Comparison of ENCODE assay signal across 20 mouse cellular contexts in the genomic region with DNA sequence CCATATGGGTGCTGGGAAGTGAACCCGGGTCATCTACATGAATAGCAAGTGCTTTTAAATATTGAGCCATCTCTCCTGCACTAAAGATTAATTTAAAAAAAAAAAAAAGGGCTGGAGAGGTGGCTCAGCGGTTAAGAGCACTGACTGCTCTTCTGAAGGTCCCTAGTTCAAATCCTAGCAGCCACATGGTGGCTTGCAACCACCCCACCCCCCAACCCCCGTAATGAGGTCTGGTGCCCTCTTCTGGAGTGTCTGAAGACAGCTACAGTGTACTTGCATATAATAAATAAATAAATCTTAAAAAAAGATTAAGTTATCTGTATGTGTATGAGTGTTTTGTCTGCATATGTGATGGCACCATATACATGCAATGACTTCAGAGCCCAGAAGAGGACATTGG. TPM values are rescaled to one million over a fixed set of nuclear protein-coding genes. Genes with fewer than 3 reads are reported as not detected.
A peak's percentile ranks its signal among the peaks of the same experiment; 100 is the strongest.
DNase-seq lines count a peak whose midpoint lies in the region; ATAC-seq and TF ChIP-seq lines count a peak whose summit lies in the region.
"Had no signal": no experiment of that assay in that cellular context is flagged by ENCODE, and none has a peak within 500 bp of the region (broad histone marks: within the 10 kb centered on the region; RNA-seq: fewer than 3 reads in every experiment).

No protein-coding gene starts in this region.

- H3K9me3 ChIP-seq in heart, embryonic 12.5 days (replicated peaks): no peaks in the 10 kb centered on the region
- no peaks in the 10 kb centered on the region for H3K9me3 ChIP-seq in liver, embryonic 14.5 days (ENCODE audit: control insufficient read depth, low read length)
- no peaks in the 10 kb centered on the region for H3K9me3 ChIP-seq in liver, embryonic 11.5 days (ENCODE audit: control insufficient read depth, low read length)
- H3K9me3 ChIP-seq: embryonic facial prominence, embryonic 12.5 days; G1E; heart, embryonic 10.5 days; liver, embryonic 13.5 days; megakaryocyte, embryonic 14.5 days; midbrain, embryonic 15.5 days; neural tube, embryonic 15.5 days had no signal

- H3K4me1 ChIP-seq in heart, adult 2 months (ENCODE audit: control insufficient read depth, insufficient read depth, low read length): peaks cover 3% of the 10 kb centered on the region
- H3K4me1 ChIP-seq in heart, embryonic 12.5 days (replicated peaks): peaks cover 8% of the 10 kb centered on the region
- peaks cover 25 to 30% of the 10 kb centered on the region in 2 experiments for H3K4me1 ChIP-seq in liver, embryonic 14.5 days (replicated peaks; ENCODE audit: control insufficient read depth in 2 of 2, insufficient read depth in 2 of 2, low read length in 1 of 2)
- peaks cover 26% of the 10 kb centered on the region for H3K4me1 ChIP-seq in liver, embryonic 11.5 days (replicated peaks; ENCODE audit: control insufficient read depth, insufficient read depth, low read length)

- H3K4me3 ChIP-seq in heart, adult 2 months: no peak overlapping the region
- H3K4me3 ChIP-seq in heart, embryonic 12.5 days: no peak overlapping the region
- no peak overlapping the region for H3K4me3 ChIP-seq in liver, embryonic 14.5 days (ENCODE audit: insufficient read depth in 1 of 2, low read depth in 2 of 2, low read length in 2 of 2)
- no peak overlapping the region for H3K4me3 ChIP-seq in liver, embryonic 11.5 days (ENCODE audit: low read depth, low read length)
- H3K4me3 ChIP-seq: embryonic facial prominence, embryonic 12.5 days; erythroblast, embryonic 14.5 days; heart, embryonic 10.5 days; liver, embryonic 13.5 days; megakaryocyte, embryonic 14.5 days; midbrain, embryonic 15.5 days; neural tube, embryonic 15.5 days had no signal

- no peak overlapping the region for H3K4me2 ChIP-seq in heart, embryonic 12.5 days
- no peak overlapping the region for H3K4me2 ChIP-seq in liver, embryonic 14.5 days (ENCODE audit: low read depth)
- H3K4me2 ChIP-seq in liver, embryonic 11.5 days: no peak overlapping the region
- H3K4me2 ChIP-seq: embryonic facial prominence, embryonic 12.5 days; liver, embryonic 13.5 days; midbrain, embryonic 15.5 days; neural tube, embryonic 15.5 days had no signal

- DNase-seq in heart, adult 2 months: no peak
- DNase-seq in liver, embryonic 14.5 days (ENCODE audit: low read depth in 3 of 3, low spot score in 3 of 3): no peak
- DNase-seq in liver, embryonic 11.5 days (ENCODE audit: low spot score): no peak
- peak; percentile 52 for DNase-seq in A20 (ENCODE audit: low read depth, low spot score)
- peak; percentile 29 for DNase-seq in splenic B cell, adult 2 months (ENCODE audit: low read depth, low spot score)
- no peak for DNase-seq in frontal cortex, postnatal 36 days (ENCODE audit: low spot score in 2 of 2)
- DNase-seq: adrenal gland, postnatal 36 days; cerebellum, adult 18-20 months; heart, postnatal 10 days; liver, embryonic 13.5 days; thymus, postnatal 4 days had no signal

- no peak overlapping the region for H3K27ac ChIP-seq in heart, adult 2 months
- no peak overlapping the region for H3K27ac ChIP-seq in heart, embryonic 12.5 days (ENCODE audit: poor library complexity, severe bottlenecking)
- no peak overlapping the region for H3K27ac ChIP-seq in liver, embryonic 14.5 days
- no peak overlapping the region for H3K27ac ChIP-seq in liver, embryonic 11.5 days (ENCODE audit: low read depth, low read length)
- H3K27ac ChIP-seq: embryonic facial prominence, embryonic 12.5 days; heart, embryonic 10.5 days; liver, embryonic 13.5 days; midbrain, embryonic 15.5 days; neural tube, embryonic 15.5 days had no signal

- TF ChIP-seq EP300 in heart, adult 2 months (IDR thresholded peaks at IDR 0.05; ENCODE audit: insufficient read depth, low read depth, low read length): no peak
- no peak for TF ChIP-seq EP300 in liver, embryonic 14.5 days (IDR thresholded peaks at IDR 0.05; ENCODE audit: low read depth)

- ATAC-seq in heart, embryonic 12.5 days (ENCODE audit: insufficient number of reproducible peaks, low FRiP score): no peak
- ATAC-seq in liver, embryonic 14.5 days (ENCODE audit: insufficient read depth): no peak
- no peak for ATAC-seq in liver, embryonic 11.5 days (replicated peaks; ENCODE audit: low FRiP score)
- ATAC-seq: forebrain, embryonic 14.5 days; midbrain, embryonic 15.5 days had no signal

- TF ChIP-seq CTCF in heart, adult 2 months (IDR thresholded peaks at IDR 0.05): peak; percentile 33; the same call in 1 of the 2 replicates
- peak; percentile 32 for TF ChIP-seq CTCF in liver, embryonic 14.5 days (IDR thresholded peaks at IDR 0.05; ENCODE audit: low read depth)

- no peaks in the 10 kb centered on the region for H3K27me3 ChIP-seq in heart, adult 2 months (ENCODE audit: control insufficient read depth, insufficient read depth, low read length)
- H3K27me3 ChIP-seq in heart, embryonic 12.5 days (replicated peaks): no peaks in the 10 kb centered on the region
- no peaks in the 10 kb centered on the region for H3K27me3 ChIP-seq in liver, embryonic 14.5 days (ENCODE audit: control insufficient read depth, insufficient read depth, low read length)
- H3K27me3 ChIP-seq in liver, embryonic 11.5 days (replicated peaks; ENCODE audit: control insufficient read depth, insufficient read depth, low read length): no peaks in the 10 kb centered on the region
- H3K27me3 ChIP-seq in splenic B cell, adult 2 months (ENCODE audit: control insufficient read depth, insufficient read depth, low read length, poor library complexity, severe bottlenecking): no peaks in the 10 kb centered on the region
- H3K27me3 ChIP-seq: embryonic facial prominence, embryonic 12.5 days; liver, embryonic 13.5 days; megakaryocyte, embryonic 14.5 days; midbrain, embryonic 15.5 days; neural tube, embryonic 15.5 days had no signal

- no peak for TF ChIP-seq POLR2A in heart, adult 2 months (IDR thresholded peaks at IDR 0.05; ENCODE audit: insufficient read depth, low read depth, low read length)

- H3K79me2 ChIP-seq in heart, adult 2 months (replicated peaks; ENCODE audit: control insufficient read depth, insufficient read depth, low read length): no peaks in the 10 kb centered on the region

- intact Hi-C loops in heart, adult 2 months (cut with DNase I): loop anchor here (2.0 to 5.0 kb wide), 2 partner anchors 48 to 82 kb away; no protein-coding TSS in a partner anchor

- H3K9ac ChIP-seq in heart, adult 2 months (ENCODE audit: low read depth, low read length): no peak overlapping the region
- H3K9ac ChIP-seq in heart, embryonic 12.5 days: no peak overlapping the region
- H3K9ac ChIP-seq in liver, embryonic 14.5 days (replicated peaks): no peak overlapping the region
- no peak overlapping the region for H3K9ac ChIP-seq in liver, embryonic 11.5 days (ENCODE audit: low read depth, low read length)
- H3K9ac ChIP-seq: embryonic facial prominence, embryonic 12.5 days; liver, embryonic 13.5 days; midbrain, embryonic 15.5 days; neural tube, embryonic 15.5 days had no signal

- 71% methylated on average over 3 of the region's 3 CpGs for WGBS in heart, adult 2 months
- 83% methylated on average over 3 of the region's 3 CpGs for WGBS in heart, embryonic 12.5 days
- WGBS in liver, embryonic 14.5 days (ENCODE audit: insufficient replicate concordance): 67% methylated on average over 3 of the region's 3 CpGs
- WGBS in liver, embryonic 11.5 days: 74% methylated on average over 3 of the region's 3 CpGs

- H3K36me3 ChIP-seq in heart, adult 2 months (ENCODE audit: control insufficient read depth, insufficient read depth, low read length): no peaks in the 10 kb centered on the region
- peaks cover 12% of the 10 kb centered on the region for H3K36me3 ChIP-seq in heart, embryonic 12.5 days
- no peaks in the 10 kb centered on the region for H3K36me3 ChIP-seq in liver, embryonic 14.5 days (replicated peaks; ENCODE audit: control insufficient read depth, insufficient read depth, low read depth)
- peaks cover 2% of the 10 kb centered on the region; the same call in 1 of the 2 replicates for H3K36me3 ChIP-seq in liver, embryonic 11.5 days (ENCODE audit: control insufficient read depth, insufficient read depth, low read length)
- H3K36me3 ChIP-seq in splenic B cell, adult 2 months (ENCODE audit: control insufficient read depth, insufficient read depth, low read length, poor library complexity, severe bottlenecking): 0 out of 2 replicates have a peak, but pooled peaks cover 4% of the 10 kb centered on the region
- H3K36me3 ChIP-seq: liver, embryonic 13.5 days had no signal

RNA-seq across cellular contexts. Expression of a gene that starts 15.0 kb away (rescaled TPM):
- 1 to 10 TPM; 3.3 to 3.9 TPM for total RNA-seq in heart, adult 2 months (2021)
- 9.8 and 17.7 TPM in 2 replicates for polyA plus RNA-seq in heart, adult 2 months (2012; rRNA removed)
- polyA plus RNA-seq in heart, embryonic 12.5 days (2016; fragmentation: Nextera tagmentation; extraction: Ambion mirVana): 16.1 and 17.2 TPM in 2 replicates
- 11.0 and 11.6 TPM in 2 replicates for polyA plus RNA-seq in liver, embryonic 14.5 days (2012; rRNA removed)
- 13.2 and 13.5 TPM in 2 replicates for polyA plus RNA-seq in liver, embryonic 14.5 days (2014; fragmentation: Nextera tagmentation; extraction: Ambion mirVana)
- polyA plus RNA-seq in liver, embryonic 11.5 days (2014; fragmentation: Nextera tagmentation; extraction: Ambion mirVana): 29.3 and 29.7 TPM in 2 replicates

RNA-seq across cellular contexts. Expression of a gene that starts 19.2 kb away (rescaled TPM):
- total RNA-seq in heart, adult 2 months (2021): 10 to 100 TPM; 52.2 to 52.4 TPM
- polyA plus RNA-seq in heart, adult 2 months (2012; rRNA removed): 31.4 and 31.5 TPM in 2 replicates
- 41.8 and 49.3 TPM in 2 replicates for polyA plus RNA-seq in heart, embryonic 12.5 days (2016; fragmentation: Nextera tagmentation; extraction: Ambion mirVana)
- polyA plus RNA-seq in liver, embryonic 14.5 days (2012; rRNA removed): 3.7 and 4.9 TPM in 2 replicates
- 16.4 and 21.1 TPM in 2 replicates for polyA plus RNA-seq in liver, embryonic 14.5 days (2014; fragmentation: Nextera tagmentation; extraction: Ambion mirVana)
- 63.6 and 67.9 TPM in 2 replicates for polyA plus RNA-seq in liver, embryonic 11.5 days (2014; fragmentation: Nextera tagmentation; extraction: Ambion mirVana)

RNA-seq across cellular contexts. Expression of a gene that starts 26.7 kb away (rescaled TPM):
- 10 to 100 TPM; 11.1 to 12.4 TPM for total RNA-seq in heart, adult 2 months (2021)
- 14.8 and 15.7 TPM in 2 replicates for polyA plus RNA-seq in heart, adult 2 months (2012; rRNA removed)
- polyA plus RNA-seq in heart, embryonic 12.5 days (2016; fragmentation: Nextera tagmentation; extraction: Ambion mirVana): 11.0 and 11.4 TPM in 2 replicates
- 5.5 and 8.1 TPM in 2 replicates for polyA plus RNA-seq in liver, embryonic 14.5 days (2012; rRNA removed)
- polyA plus RNA-seq in liver, embryonic 14.5 days (2014; fragmentation: Nextera tagmentation; extraction: Ambion mirVana): 2.0 and 2.2 TPM in 2 replicates
- 18.5 and 19.4 TPM in 2 replicates for polyA plus RNA-seq in liver, embryonic 11.5 days (2014; fragmentation: Nextera tagmentation; extraction: Ambion mirVana)

Comparison
In these comparisons a context has a peak if more than half of its experiments do, and no peak if none do; other contexts are left out.
1. DNase-seq: peak in A20 (single experiment) and splenic B cell, adult 2 months (single experiment); none in heart, adult 2 months (0 of 2), liver, embryonic 14.5 days (0 of 3), liver, embryonic 11.5 days (single experiment) and frontal cortex, postnatal 36 days (0 of 2).